Mouse (Mus musculus): ENCODE measurements around the gene Gm38119.
A peak's percentile ranks its signal among the peaks of the same experiment; 100 is the strongest.

Gm38119 gene

GRCm38 (mm10) chr3:92738996-92739395 lies at the start of gene Gm38119:
Gm38119 (minus strand) TSS chr3:92739096.
- no peak for DNase-seq

DNA sequence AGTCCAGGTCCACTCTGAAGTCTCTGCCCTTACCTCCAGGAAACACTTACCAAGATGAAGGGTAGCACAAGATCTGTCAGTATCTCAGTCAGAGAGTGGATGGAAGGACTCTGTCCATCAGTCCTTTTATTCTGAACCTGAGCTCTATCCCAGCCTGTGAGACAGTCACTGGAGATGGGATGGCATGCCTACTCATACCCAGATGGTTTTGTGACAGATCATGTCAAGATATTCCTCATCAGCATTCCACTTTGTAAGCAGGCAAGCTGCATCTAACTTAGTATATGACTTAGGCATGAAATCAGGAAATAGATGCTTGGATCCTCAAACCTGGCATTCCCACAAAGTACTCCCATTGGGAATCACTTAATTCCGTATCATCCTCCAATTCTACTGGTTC lies 39.9 kb upstream of the Gm38119 start, which contains the start of gene Lce1i:
Gene Lce1i, minus strand, starts transcription at position 101 of the 400 bp plus-strand sequence.
- DNase-seq = no peak

- peak; percentile 7 for DNase-seq
These were observed 32.7 kb upstream of the Gm38119 start for GRCm38 (mm10) chr3:92771573-92771972.

DNA sequence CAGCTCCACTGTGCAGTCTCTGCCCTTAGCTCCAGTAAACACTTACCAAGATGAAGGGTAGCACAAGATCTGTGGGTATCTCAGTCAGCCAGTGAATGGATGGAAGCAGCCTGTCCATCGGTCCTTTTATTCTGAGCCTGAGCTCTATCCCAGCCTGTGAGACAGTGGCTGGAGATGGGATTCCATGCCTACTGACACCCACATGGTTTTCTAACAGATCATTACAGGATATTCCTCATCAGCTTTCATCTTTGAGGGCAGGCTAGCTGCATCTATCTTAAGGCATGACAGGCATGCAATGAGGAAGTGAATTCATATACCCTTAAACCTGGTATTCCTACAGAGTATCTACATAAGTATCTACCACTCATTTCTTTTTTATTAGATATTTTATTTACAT lies 26.1 kb upstream of the Gm38119 start, which contains the start of gene Lce1h:
Gene Lce1h, minus strand, starts transcription at position 101 of the 400 bp plus-strand sequence.
- DNase-seq = no peak

DNA sequence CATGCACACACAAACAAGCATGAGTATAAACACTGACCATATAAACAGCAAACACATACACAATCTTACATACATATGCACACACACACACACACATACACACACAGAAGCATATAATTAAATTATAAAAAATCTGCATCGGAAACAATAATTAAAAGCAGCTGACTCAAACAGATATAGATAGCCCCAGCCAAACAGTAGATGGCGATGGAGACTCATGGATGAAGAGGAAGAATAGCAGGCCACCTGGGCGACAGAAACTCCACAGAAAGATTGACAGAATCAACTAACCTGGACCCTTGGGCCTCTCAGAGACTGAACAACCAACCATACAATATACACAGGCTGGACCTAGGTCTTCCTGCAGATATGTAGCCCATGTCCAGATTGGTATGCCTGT lies 14.3 kb upstream of the Gm38119 start:
- no peak for DNase-seq

GRCm38 (mm10) chr3:92752238-92752637 lies 13.3 kb upstream of the Gm38119 start, which contains the start of gene Lce1g:
Lce1g (minus strand) TSS chr3:92752338.
- DNase-seq = no peak

DNA sequence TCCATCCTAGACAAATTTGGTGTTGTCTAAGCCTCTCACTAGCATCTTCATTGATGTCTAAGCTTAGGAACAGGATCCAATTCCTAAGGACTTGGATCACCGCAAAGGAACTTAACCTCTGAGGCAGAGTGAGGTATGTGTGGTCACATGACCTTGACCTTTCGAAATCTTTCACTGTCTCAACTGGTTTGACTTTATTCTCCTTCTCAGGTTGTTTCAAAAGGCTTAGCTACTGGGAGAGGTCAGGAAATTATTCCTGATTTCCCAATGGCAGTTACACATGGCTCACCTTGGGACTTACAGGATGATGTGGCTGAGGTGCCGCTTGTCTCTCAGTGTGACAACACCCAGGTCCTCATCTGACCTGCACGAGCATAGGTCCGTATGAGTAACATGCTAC lies 16.3 kb downstream of the Gm38119 start:
- no peak for DNase-seq

DNA sequence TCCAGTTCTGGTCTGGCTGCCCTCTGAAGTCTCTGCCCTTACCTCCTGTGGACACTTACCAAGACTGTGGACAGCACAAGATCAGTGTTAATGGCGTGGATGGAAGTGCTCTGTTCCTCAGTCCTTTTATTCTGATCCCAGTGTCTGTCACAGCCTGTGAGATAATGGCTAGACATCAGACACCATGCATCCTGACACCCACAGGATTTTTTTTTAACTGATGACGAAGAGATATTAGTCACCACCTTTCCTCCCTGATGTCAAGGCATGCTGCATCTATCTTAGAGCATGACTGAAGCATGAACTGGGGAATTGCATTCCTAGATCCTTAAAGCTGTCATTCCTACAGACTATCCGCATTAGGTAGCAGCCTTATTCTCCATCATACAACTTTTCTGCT lies 18.6 kb downstream of the Gm38119 start, which contains the start of gene Lce1f:
Gene Lce1f, minus strand, starts transcription at position 101 of the 400 bp plus-strand sequence.
- no peak for DNase-seq

GRCm38 (mm10) chr3:92715122-92715521 lies 23.8 kb downstream of the Gm38119 start:
- peak; percentile 3 for DNase-seq

GRCm38 (mm10) chr3:92708974-92709373 lies 29.9 kb downstream of the Gm38119 start, which contains the start of gene Lce1e:
Lce1e (minus strand) TSS chr3:92709074.
- no peak for DNase-seq

DNA sequence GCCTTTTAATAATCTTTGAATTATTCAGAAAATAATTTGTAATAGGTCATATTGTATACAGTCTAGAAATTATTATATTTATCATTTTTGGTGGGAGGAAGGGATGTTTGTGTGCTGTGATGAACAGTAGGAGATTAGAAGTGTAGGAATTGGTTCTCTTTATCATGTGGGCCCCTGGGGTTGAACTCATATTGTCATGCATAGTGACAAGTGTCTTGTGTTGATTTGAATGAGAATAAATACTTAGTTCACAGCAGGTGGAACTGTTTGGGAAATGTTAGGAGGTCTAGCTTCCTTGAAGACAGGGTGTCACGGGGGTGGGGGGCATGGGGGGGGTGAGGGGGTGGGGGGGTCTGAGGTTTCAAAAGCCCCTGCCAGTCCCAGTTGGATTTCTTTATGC lies 44.3 kb downstream of the Gm38119 start:
- DNase-seq = no peak

GRCm38 (mm10) chr3:92691688-92692087 lies 47.2 kb downstream of the Gm38119 start:
- no peak for DNase-seq

DNA sequence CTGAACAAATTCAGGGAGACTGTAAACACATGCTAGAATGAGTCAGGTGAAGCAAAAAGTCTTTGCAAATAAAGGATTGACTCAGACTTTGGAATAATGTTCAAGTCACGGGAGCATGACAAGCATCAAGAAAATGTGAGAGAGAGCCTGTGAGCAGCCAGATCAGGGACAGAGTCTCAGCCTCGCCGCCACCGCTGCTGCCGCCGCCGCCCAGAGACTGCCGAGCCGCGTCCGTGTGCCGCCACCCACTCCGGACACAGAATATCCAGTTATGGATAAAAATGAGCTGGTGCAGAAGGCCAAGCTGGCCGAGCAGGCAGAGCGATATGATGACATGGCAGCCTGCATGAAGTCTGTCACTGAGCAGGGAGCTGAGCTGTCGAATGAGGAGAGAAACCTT lies 49.7 kb downstream of the Gm38119 start:
- peak; percentile 4 for DNase-seq
